Mouse (Mus musculus) limb, embryonic 15.5 days (tissue): ENCODE measurements around the gene Cox17. TPM values are rescaled to one million over a fixed set of nuclear protein-coding genes. Genes with fewer than 3 reads are reported as not detected.

Experiments
- ATAC-seq: fragments of 200-750 bp; cut with Nextera tagmentation; 2 replicates; pipeline ENCODE4 v1.8.0; 2017; ENCODE audit warnings: low read depth, moderate TSS enrichment; ENCODE audit not compliant: insufficient number of reproducible peaks, low FRiP score, low TSS enrichment
- H3K27ac ChIP-seq: fragments of 300-500 bp; sonication (generic); 2 replicates; pipeline ENCODE4 v1.5.1; 2015; ENCODE audit warnings: moderate library complexity, mild to moderate bottlenecking, inconsistent platforms
- H3K27me3 ChIP-seq: fragments of 300-500 bp; sonication (generic); 2 replicates; pipeline ENCODE4 v1.6.1; 2015; ENCODE audit warnings: inconsistent platforms
- H3K36me3 ChIP-seq: fragments of 300-500 bp; sonication (generic); 2 replicates; pipeline ENCODE4 v1.6.1; 2015; ENCODE audit warnings: inconsistent platforms
- H3K4me1 ChIP-seq: fragments of 300-500 bp; sonication (generic); 2 replicates; pipeline ENCODE4 v1.6.1; 2015; ENCODE audit warnings: inconsistent platforms
- H3K4me2 ChIP-seq: fragments of 300-500 bp; sonication (generic); 2 replicates; pipeline ENCODE4 v1.6.1; 2015; ENCODE audit warnings: mild to moderate bottlenecking, inconsistent platforms
- H3K4me3 ChIP-seq: fragments of 300-500 bp; sonication (generic); 2 replicates; pipeline ENCODE4 v1.5.1; 2015; ENCODE audit warnings: mild to moderate bottlenecking, inconsistent platforms
- H3K9ac ChIP-seq: fragments of 300-500 bp; sonication (generic); 2 replicates; pipeline ENCODE4 v1.6.1; 2015; ENCODE audit warnings: inconsistent platforms
- H3K9me3 ChIP-seq: fragments of 300-500 bp; sonication (generic); 2 replicates; pipeline ENCODE4 v1.6.1; 2016; ENCODE audit warnings: inconsistent platforms
- WGBS: fragments of 180-500 bp; shearing (Covaris S2); methylation state at CpG from one replicate; pipeline ENCODE4 v1.1.7; 2015; 5-methylcytosine and 5-hydroxymethylcytosine counted together
- polyA plus RNA-seq: library from polyadenylated mRNA; unstranded; fragments of >200 nt; fragmentation: Nextera tagmentation; extraction: Ambion mirVana; gene quantifications from 2 replicates; pipeline ENCODE4 v1.2.1, GENCODE M21; 2015

Gene Cox17
- 104 and 121 TPM in 2 replicates for polyA plus RNA-seq

DNA sequence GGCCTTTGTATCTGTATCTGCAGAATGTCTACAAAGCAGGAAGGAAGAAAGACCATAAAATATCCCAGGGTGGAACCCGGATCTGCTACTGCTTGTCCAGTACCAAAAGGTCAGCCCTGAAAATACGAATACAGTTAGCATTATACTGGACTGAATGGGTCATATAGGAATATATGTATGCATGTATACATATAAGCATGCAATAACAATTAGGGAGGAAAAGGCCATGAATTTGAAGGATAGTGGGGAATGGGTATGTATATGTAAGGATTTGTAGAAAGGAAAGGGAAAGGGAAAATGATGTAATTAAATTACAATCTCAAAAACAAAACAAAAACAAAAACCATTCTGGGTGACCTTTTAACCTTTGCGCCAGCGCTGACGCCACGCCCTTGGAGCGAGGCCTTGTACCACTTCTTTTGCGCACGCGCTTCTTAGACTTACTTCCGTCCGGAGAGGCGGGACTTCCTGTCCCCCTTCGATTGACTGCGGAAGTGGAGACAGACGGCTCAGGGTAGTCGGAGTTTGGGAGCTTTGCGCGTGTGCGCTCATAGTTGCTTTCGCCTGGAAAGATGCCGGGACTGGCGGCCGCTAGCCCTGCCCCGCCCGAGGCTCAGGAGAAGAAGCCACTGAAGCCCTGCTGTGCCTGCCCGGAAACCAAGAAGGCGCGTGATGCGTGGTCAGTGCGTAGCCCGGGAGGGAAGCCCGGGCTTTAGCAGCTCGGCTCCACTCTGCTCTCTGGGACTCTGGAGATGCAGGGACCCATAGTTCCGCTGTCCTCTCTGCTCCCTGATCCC is at the start of gene Cox17, which contains the start of gene Gm21987:
Gene Cox17 (plus strand): TSS at position 463 of the 797 bp plus-strand sequence.
Gene Gm21987 (plus strand): TSS at position 512 of the 797 bp plus-strand sequence.
- Histone ChIP-seq H3K4me2 (peak within 1 kb of the TSS; percentile 51), H3K9me3 (no peaks in the 10 kb centered on the region), H3K9ac (peak within 1 kb of the TSS; percentile 65), H3K27ac (peak within 1 kb of the TSS; percentile 93), H3K36me3 (peaks cover 21% of the 10 kb centered on the region), H3K27me3 (no peaks in the 10 kb centered on the region), H3K4me3 (peak within 1 kb of the TSS; percentile 86), H3K4me1 (peaks cover 8% of the 10 kb centered on the region)
- WGBS: 3% methylated on average over 35 of the region's 35 CpGs
- peak; percentile 89; the same call in 1 of the 2 replicates for ATAC-seq

DNA sequence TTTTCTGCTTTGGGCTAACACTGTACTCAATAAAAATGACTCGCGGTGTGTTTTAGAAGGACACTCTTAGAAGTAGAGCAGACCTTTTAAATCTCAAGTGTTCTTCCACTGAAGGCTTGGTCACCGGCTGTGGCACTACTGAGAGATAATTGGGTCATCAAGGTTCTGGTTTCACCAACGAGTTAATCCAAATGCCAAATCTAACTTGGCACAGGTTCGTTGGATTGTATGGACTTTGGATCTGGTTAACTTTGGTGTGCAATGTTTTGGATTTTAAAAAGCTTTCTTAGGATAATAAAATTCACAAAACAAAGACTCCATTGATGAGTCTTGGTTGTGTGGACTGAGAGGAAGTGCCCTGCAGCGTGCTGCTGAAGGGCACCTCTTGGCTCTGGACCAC is 48.4 kb upstream of the Cox17 start:
- no peak for ATAC-seq
- no peaks in the 10 kb centered on the region for H3K9me3 ChIP-seq
- H3K27me3 ChIP-seq: no peaks in the 10 kb centered on the region
- H3K36me3 ChIP-seq: no peaks in the 10 kb centered on the region
- 59% methylated on average over 6 of the region's 6 CpGs for WGBS
- H3K4me3 ChIP-seq: no peak overlapping the region
- H3K4me1 ChIP-seq: no peaks in the 10 kb centered on the region
- H3K9ac ChIP-seq: no peak overlapping the region
- H3K27ac ChIP-seq: no peak overlapping the region
- H3K4me2 ChIP-seq: no peak overlapping the region

DNA sequence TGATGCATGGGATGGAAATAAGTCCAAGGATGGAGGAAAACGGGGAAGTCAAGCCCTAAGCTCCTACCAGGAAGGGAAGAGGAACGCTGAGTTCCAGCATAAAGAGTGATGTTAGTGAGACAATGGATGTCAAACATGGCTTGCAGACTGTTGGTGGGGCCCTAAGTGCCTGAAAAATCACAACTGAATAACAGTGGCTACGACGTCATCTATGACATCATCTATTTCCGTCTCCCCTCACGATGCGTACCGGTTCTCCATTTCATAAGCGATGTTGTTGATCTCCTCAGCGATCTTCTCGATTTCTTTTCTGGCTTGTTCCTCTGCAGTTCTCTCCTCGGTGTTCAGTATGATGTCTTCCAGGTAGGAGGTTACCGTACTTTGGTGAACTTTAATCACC is 44.4 kb upstream of the Cox17 start:
- Histone ChIP-seq H3K4me2 (no peak overlapping the region), H3K9ac (no peak overlapping the region), H3K4me1 (peaks cover 13% of the 10 kb centered on the region), H3K27me3 (no peaks in the 10 kb centered on the region), H3K9me3 (no peaks in the 10 kb centered on the region), H3K27ac (no peak overlapping the region), H3K36me3 (no peaks in the 10 kb centered on the region), H3K4me3 (no peak overlapping the region)
- WGBS: 83% methylated on average over 13 of the region's 13 CpGs
- no peak for ATAC-seq

DNA sequence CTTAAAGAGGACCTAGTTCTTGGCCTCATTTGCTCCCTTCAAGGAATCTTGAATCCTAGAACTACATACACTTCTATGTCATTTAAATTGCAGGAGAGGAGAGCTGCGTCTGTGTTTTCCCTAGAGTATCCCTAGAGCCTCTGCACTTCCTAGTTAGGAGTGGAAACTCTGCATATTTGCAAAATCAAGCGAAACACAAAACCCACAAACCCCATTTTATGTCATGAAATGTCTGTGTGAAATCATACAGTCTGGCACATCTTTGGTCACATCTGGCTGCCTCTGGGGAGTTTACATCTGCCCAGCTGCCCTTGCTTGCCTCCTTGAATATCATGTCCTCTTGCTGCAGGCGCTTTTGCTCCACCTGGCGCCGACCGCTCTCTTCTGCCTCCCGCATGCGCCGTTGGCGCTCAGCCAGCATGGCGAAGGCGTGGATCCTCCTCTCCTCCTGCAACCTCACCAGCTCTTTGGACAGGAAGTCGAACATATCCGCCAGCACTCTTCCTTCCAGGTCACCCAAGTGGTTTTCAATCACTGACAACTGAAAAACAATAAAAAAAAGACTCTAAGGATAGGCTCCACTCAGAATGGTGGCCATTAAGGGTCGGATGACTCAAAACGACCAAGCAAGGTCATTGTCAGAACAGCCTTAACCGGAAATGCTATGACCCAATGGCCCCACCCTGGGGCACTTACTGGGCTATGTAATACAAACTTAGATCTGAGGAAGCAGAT is 42.2 kb upstream of the Cox17 start:
- H3K27me3 ChIP-seq: no peaks in the 10 kb centered on the region
- ATAC-seq: no peak
- no peaks in the 10 kb centered on the region for H3K9me3 ChIP-seq
- H3K4me2 ChIP-seq: no peak overlapping the region
- no peaks in the 10 kb centered on the region for H3K36me3 ChIP-seq
- no peak overlapping the region for H3K9ac ChIP-seq
- H3K4me1 ChIP-seq: peaks cover 18% of the 10 kb centered on the region
- no peak overlapping the region for H3K4me3 ChIP-seq
- no peak overlapping the region for H3K27ac ChIP-seq
- 60% methylated on average over 17 of the region's 17 CpGs for WGBS

DNA sequence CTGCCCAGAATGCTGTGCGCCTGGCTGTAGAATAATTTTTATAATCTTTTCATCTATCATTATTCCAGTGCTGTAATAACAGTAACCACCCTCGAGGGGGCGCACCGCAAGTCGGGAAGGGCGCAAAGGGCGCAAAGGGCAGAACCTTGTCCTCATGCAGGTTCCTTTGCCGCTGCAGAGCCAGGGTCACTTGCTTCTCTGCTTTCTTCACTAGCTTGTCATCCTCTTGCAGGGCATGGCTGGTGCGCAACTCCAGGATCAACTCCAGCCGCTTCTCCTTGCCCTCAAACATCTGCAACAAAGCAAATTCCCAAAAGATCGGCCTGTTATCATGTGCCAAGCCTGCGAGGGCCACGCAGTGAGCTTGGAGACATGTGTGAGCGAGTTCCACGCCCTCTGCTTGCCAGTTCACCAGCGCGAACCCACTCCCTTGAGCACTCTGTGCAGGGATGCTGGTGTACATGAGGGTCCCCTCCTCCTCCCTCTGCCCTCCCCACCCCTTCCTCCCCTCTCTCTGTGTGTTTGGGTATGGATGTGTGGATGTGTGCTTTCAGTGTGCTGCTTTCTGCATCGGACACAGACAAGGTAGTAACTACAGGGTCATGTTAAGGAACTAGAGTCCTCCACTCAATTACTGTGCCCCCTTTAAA is 40.1 kb upstream of the Cox17 start:
- no peaks in the 10 kb centered on the region for H3K27me3 ChIP-seq
- no peak overlapping the region for H3K27ac ChIP-seq
- 0 out of 2 replicates have a peak overlapping the region, but pooled peaks have one; percentile 15 for H3K4me2 ChIP-seq
- WGBS: 37% methylated on average over 18 of the region's 18 CpGs
- 0 out of 2 replicates have a peak overlapping the region, but pooled peaks have one; percentile 0 for H3K4me3 ChIP-seq
- H3K4me1 ChIP-seq: peaks cover 18% of the 10 kb centered on the region
- no peaks in the 10 kb centered on the region for H3K36me3 ChIP-seq
- no peak overlapping the region for H3K9ac ChIP-seq
- ATAC-seq: no peak
- H3K9me3 ChIP-seq: no peaks in the 10 kb centered on the region

DNA sequence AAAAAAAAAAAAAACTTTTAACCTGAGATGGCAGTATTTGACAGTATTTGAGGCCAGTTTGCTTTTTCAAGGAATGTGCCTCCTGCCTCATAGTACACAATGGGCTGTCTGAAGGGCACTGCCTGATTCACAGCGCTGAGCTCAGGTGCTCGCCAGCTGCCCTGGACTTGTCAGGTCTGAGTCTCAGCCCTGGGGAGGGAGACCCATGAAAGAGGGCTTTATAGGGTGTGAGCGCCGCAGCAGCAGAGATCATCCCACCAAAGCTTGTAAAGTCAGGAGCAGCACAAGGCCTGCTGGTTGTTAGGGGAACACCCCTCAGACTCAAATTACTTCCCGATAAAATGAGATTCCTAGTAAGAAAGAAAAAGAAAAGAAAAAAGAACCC is 39.6 kb upstream of the Cox17 start:
- H3K27ac ChIP-seq: no peak overlapping the region

DNA sequence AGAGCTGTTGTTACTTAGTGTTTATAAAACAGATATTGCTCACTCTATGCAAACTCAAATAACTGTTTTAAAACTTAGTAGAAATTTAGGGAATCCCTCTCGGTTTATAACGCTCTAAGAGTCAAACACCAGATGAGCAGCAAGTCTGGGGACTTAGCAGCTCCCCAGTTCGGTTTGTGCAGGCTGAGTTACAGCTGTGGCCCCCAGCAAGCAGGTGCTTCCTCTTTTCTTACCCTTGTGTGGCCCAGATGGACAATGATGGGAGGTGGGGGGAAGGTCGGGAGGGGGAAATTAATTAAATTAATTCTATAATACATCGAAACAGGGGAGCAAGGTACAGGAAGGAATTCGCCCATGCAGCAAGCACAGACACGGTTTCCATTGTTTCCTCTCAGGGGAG is 39.1 kb upstream of the Cox17 start:
- peaks cover 18% of the 10 kb centered on the region for H3K4me1 ChIP-seq
- H3K9me3 ChIP-seq: no peaks in the 10 kb centered on the region
- ATAC-seq: no peak
- WGBS: 35% methylated on average over 7 of the region's 7 CpGs
- H3K27me3 ChIP-seq: no peaks in the 10 kb centered on the region
- no peak overlapping the region for H3K27ac ChIP-seq
- H3K4me3 ChIP-seq: no peak overlapping the region
- H3K4me2 ChIP-seq: no peak overlapping the region
- H3K9ac ChIP-seq: no peak overlapping the region
- H3K36me3 ChIP-seq: no peaks in the 10 kb centered on the region

More for the DNA sequence above, 39.6 kb upstream of the Cox17 start:
- H3K4me3 ChIP-seq: no peak overlapping the region
- 15% methylated on average over 5 of the region's 5 CpGs for WGBS
- ATAC-seq: no peak
- H3K4me2 ChIP-seq: no peak overlapping the region
- peaks cover 18% of the 10 kb centered on the region for H3K4me1 ChIP-seq
- no peaks in the 10 kb centered on the region for H3K27me3 ChIP-seq
- no peaks in the 10 kb centered on the region for H3K36me3 ChIP-seq
- no peaks in the 10 kb centered on the region for H3K9me3 ChIP-seq
- no peak overlapping the region for H3K9ac ChIP-seq

DNA sequence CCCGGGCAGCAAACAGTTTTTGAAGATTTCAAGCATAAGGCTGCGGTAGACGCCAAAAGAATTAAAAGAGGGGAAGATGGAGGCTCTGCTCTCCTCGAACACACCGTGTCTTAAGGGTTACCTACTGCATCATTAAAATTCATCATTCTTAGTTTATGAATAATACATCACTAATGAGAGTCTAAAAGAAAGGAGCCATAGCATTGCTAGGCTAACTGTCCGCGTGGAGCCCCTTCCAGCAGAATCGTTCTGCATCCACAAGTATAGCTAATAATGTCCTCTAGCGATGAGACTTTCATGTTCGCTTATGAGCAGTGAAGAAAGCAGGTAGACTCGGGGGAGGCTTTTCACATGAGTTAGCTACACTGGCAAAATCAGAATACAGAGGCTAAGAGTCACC is 38.6 kb upstream of the Cox17 start:
- no peaks in the 10 kb centered on the region for H3K36me3 ChIP-seq
- peaks cover 18% of the 10 kb centered on the region for H3K4me1 ChIP-seq
- no peaks in the 10 kb centered on the region for H3K9me3 ChIP-seq
- ATAC-seq: no peak
- no peak overlapping the region for H3K4me2 ChIP-seq
- H3K27me3 ChIP-seq: no peaks in the 10 kb centered on the region
- H3K9ac ChIP-seq: no peak overlapping the region
- no peak overlapping the region for H3K4me3 ChIP-seq
- WGBS: 73% methylated on average over 11 of the region's 11 CpGs
- no peak overlapping the region for H3K27ac ChIP-seq

DNA sequence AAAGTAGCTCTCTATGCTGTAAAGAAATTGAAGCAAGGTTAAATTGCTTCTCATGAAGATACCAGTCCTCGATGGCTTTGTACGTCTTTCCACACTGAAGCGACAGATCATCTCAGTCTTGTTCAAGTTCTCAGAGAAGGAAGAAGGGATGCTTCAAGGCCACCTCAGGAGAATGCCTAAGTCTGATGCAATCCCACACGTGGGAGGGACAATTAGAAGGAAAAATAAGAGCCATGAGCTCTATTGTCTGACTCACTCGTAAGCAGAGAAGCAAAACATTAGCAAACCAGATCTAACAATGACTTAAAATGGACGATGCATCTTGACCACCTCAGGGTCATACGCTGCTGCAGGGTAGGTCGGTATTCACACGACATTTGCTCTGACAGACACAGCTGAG is 28.3 kb upstream of the Cox17 start:
- H3K36me3 ChIP-seq: no peaks in the 10 kb centered on the region
- ATAC-seq: no peak
- H3K27me3 ChIP-seq: no peaks in the 10 kb centered on the region
- 79% methylated on average over 9 of the region's 9 CpGs for WGBS
- no peak overlapping the region for H3K4me2 ChIP-seq
- H3K4me3 ChIP-seq: no peak overlapping the region
- H3K4me1 ChIP-seq: no peaks in the 10 kb centered on the region
- no peak overlapping the region for H3K9ac ChIP-seq
- H3K27ac ChIP-seq: no peak overlapping the region
- no peaks in the 10 kb centered on the region for H3K9me3 ChIP-seq

DNA sequence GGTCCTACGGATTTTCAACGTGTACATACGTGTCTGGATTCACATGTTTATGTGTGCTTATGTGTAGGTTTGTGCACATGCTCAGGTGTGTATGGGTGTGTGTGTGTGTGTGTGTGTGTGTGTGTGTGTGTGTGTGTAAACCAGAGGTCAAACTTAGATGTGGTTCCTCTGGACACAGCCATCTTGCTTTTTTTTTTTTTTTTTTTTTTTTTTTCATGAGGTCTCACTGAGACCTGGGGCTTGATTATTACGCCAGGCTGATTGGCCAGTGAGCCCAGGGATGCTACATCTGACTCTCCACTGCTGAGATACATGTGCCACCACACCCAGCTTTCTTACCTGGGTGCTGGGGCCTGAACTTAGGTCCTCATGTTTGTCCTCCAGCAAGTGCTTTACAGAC is 27.7 kb upstream of the Cox17 start:
- no peaks in the 10 kb centered on the region for H3K9me3 ChIP-seq
- H3K36me3 ChIP-seq: no peaks in the 10 kb centered on the region
- H3K4me3 ChIP-seq: no peak overlapping the region
- no peak overlapping the region for H3K4me2 ChIP-seq
- H3K4me1 ChIP-seq: no peaks in the 10 kb centered on the region
- H3K27ac ChIP-seq: no peak overlapping the region
- ATAC-seq: no peak
- H3K27me3 ChIP-seq: no peaks in the 10 kb centered on the region
- WGBS: 79% methylated on average over 4 of the region's 4 CpGs
- H3K9ac ChIP-seq: no peak overlapping the region

DNA sequence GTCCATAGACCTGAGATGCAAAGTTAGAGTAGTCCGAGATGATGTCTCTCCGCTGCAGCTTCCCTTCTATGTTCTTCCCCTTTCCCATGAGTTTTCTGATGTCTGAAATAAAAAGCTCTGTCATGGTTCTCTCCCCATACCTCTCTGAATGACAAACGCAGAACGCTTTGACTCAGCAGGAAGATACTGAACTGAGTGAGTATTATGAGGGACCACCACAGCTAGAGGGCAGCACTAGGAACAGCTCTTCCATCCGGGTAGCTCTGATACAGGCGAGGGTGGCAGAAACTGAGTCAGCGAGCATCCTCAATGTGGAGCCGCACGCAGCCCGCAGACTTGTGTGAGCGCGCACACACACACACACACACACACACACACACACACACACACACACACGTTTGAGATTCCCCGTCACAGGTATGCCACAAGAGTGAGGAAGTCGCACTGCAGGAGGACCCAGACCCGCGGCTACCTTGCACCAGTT is 25.3 kb upstream of the Cox17 start:
- Histone ChIP-seq H3K27ac (no peak overlapping the region), H3K4me2 (0 out of 2 replicates have a peak overlapping the region, but pooled peaks have one; percentile 14), H3K36me3 (no peaks in the 10 kb centered on the region), H3K4me1 (no peaks in the 10 kb centered on the region), H3K9me3 (no peaks in the 10 kb centered on the region), H3K27me3 (no peaks in the 10 kb centered on the region), H3K9ac (no peak overlapping the region), H3K4me3 (peak overlapping the region; percentile 15; the same call in 1 of the 2 replicates)
- WGBS: 39% methylated on average over 17 of the region's 17 CpGs
- ATAC-seq: no peak
